Mouse (Mus musculus): ENCODE measurements at regions not wholly inside any gene's neighbourhood (a gene's known extent, or its start where the extent isn't known, plus 50 kb on each side); places are given as distances from the start of the nearest gene placed in this dataset.

DNA sequence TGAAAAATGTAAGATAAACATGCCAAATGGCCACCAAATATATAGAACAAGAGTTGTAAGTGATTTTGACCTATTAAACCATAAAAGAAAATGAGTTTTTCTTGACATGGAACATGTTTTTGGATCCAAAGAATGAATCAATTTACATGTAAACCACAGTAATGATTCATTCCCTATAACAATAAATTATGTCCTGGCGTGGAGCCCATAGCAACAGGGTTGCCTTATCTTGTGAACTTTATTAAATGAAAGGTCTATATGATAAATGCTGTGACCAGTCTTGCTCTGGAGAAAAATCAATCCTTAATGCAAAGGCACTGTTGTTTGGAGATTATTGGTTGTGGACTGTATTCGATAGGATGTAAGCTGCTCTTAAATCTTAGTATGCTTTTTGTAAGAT lies 538.0 kb upstream of the N6amt1 start:
- Histone ChIP-seq H3K9ac (ENCODE audit: low read length) (no peak overlapping the region), H3K9me3 (ENCODE audit: control insufficient read depth, low read length) (no peaks in the 10 kb centered on the region), H3K36me3 (ENCODE audit: control insufficient read depth, insufficient read depth, low read length) (no peaks in the 10 kb centered on the region)

GRCm38 (mm10) chr16:86812692-86813091 lies 541.3 kb upstream of the N6amt1 start:
- Histone ChIP-seq H3K9ac (ENCODE audit: low read length) (no peak overlapping the region), H3K4me3 (ENCODE audit: control insufficient read depth in 1 of 2, insufficient read depth in 1 of 2, low read depth in 1 of 2, low read length in 2 of 2) (no peak overlapping the region), H3K4me1 (ENCODE audit: control insufficient read depth in 2 of 2, insufficient read depth in 2 of 2, low read length in 2 of 2) (peaks cover 2 to 13% of the 10 kb centered on the region in 2 experiments; a peak in 3 of 4 replicates), H3K27me3 (ENCODE audit: control insufficient read depth, insufficient read depth, low read length) (no peaks in the 10 kb centered on the region), H3K36me3 (ENCODE audit: control insufficient read depth, insufficient read depth, low read length) (no peaks in the 10 kb centered on the region), H3K4me2 (ENCODE audit: low read length) (no peak overlapping the region), H3K27ac (replicated peaks in 1 of 2; ENCODE audit: control insufficient read depth in 1 of 2, insufficient read depth in 1 of 2, low read depth in 2 of 2, low read length in 2 of 2) (no peak overlapping the region), H3K9me3 (ENCODE audit: control insufficient read depth, low read length) (no peaks in the 10 kb centered on the region)
- ATAC-seq (ENCODE audit: insufficient number of reproducible peaks, insufficient read depth, low FRiP score, low read depth): no peak
- WGBS: 76% methylated on average over 5 of the region's 5 CpGs

More for the DNA sequence above, 538.0 kb upstream of the N6amt1 start:
- Histone ChIP-seq H3K4me1 (ENCODE audit: control insufficient read depth in 2 of 2, insufficient read depth in 2 of 2, low read length in 2 of 2) (peaks cover 2 to 17% of the 10 kb centered on the region in 2 experiments; a peak in 3 of 4 replicates), H3K27ac (replicated peaks in 1 of 2; ENCODE audit: control insufficient read depth in 1 of 2, insufficient read depth in 1 of 2, low read depth in 2 of 2, low read length in 2 of 2) (no peak overlapping the region), H3K4me2 (ENCODE audit: low read length) (no peak overlapping the region), H3K4me3 (ENCODE audit: control insufficient read depth in 1 of 2, insufficient read depth in 1 of 2, low read depth in 1 of 2, low read length in 2 of 2) (no peak overlapping the region), H3K27me3 (ENCODE audit: control insufficient read depth, insufficient read depth, low read length) (no peaks in the 10 kb centered on the region)
- no peak for ATAC-seq (ENCODE audit: insufficient number of reproducible peaks, insufficient read depth, low FRiP score, low read depth)
- 92% methylated on average over 2 of the region's 2 CpGs for WGBS

DNA sequence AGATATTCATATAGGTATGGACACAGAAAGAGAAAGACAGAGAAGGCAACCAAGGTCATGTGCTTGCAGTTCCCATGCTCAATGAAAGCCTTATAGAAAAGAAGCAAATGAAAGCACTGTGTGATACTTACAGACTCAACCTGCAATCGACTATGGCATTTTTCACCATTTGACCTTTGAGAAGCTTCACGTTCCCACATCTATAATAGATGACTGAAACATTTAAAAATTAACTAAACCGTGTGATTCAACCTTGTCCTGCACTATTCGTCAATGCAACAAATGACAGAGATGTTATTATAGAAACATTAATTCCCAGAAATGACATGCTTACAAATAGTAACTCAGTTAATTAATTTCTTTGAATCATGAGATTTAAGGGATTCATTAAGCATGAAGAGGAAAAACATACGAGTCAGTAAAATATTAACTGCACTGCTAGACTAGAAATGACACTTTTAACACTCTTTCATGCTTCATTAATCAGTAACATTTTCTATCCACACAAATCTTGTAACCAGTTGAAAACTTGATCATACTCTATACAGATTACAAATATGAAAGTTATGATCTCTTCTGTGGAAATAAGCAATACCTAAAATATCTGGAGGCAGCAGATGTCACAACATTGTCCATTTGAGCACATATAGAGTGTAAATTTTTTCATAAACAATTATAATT lies 545.2 kb upstream of the N6amt1 start:
- no peaks in the 10 kb centered on the region for H3K9me3 ChIP-seq (ENCODE audit: control insufficient read depth, low read length)
- no peaks in the 10 kb centered on the region for H3K4me1 ChIP-seq (ENCODE audit: control insufficient read depth in 2 of 2, insufficient read depth in 2 of 2, low read length in 2 of 2)
- no peak for ATAC-seq (ENCODE audit: insufficient number of reproducible peaks, insufficient read depth, low FRiP score, low read depth)
- 91% methylated on average over 5 of the region's 5 CpGs for WGBS
- H3K4me3 ChIP-seq (ENCODE audit: control insufficient read depth in 1 of 2, insufficient read depth in 1 of 2, low read depth in 1 of 2, low read length in 2 of 2): no peak overlapping the region
- no peak overlapping the region for H3K4me2 ChIP-seq (ENCODE audit: low read length)
- H3K27ac ChIP-seq (replicated peaks in 1 of 2; ENCODE audit: control insufficient read depth in 1 of 2, insufficient read depth in 1 of 2, low read depth in 2 of 2, low read length in 2 of 2): no peak overlapping the region
- H3K9ac ChIP-seq (ENCODE audit: low read length): no peak overlapping the region
- H3K36me3 ChIP-seq (ENCODE audit: control insufficient read depth, insufficient read depth, low read length): no peaks in the 10 kb centered on the region
- H3K27me3 ChIP-seq (ENCODE audit: control insufficient read depth, insufficient read depth, low read length): no peaks in the 10 kb centered on the region

DNA sequence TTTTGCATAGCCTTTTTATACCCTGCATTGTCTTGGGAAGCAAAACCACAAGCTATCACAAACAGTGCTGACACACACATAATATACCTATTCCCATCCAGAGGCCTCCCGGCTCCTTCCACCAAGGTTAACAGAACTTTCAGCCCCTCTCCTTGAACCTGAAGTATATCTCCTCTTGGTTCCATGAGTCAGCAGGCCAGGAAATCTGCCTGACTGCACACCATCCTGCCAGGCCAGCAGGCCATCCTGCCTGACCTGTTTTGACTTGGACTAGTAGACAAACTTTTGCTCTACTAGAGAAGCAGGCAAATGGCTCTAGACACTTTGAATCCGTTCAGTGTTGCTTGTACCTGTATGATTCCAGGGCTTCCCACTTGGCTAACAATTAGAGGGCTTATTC lies 547.6 kb upstream of the N6amt1 start:
- no peak for ATAC-seq (ENCODE audit: insufficient number of reproducible peaks, insufficient read depth, low FRiP score, low read depth)
- H3K36me3 ChIP-seq (ENCODE audit: control insufficient read depth, insufficient read depth, low read length): no peaks in the 10 kb centered on the region
- no peaks in the 10 kb centered on the region for H3K9me3 ChIP-seq (ENCODE audit: control insufficient read depth, low read length)
- H3K4me3 ChIP-seq (ENCODE audit: control insufficient read depth in 1 of 2, insufficient read depth in 1 of 2, low read depth in 1 of 2, low read length in 2 of 2): no peak overlapping the region
- H3K9ac ChIP-seq (ENCODE audit: low read length): no peak overlapping the region
- no peak overlapping the region for H3K27ac ChIP-seq (replicated peaks in 1 of 2; ENCODE audit: control insufficient read depth in 1 of 2, insufficient read depth in 1 of 2, low read depth in 2 of 2, low read length in 2 of 2)
- no peaks in the 10 kb centered on the region for H3K27me3 ChIP-seq (ENCODE audit: control insufficient read depth, insufficient read depth, low read length)
- H3K4me2 ChIP-seq (ENCODE audit: low read length): no peak overlapping the region
- H3K4me1 ChIP-seq (ENCODE audit: control insufficient read depth in 2 of 2, insufficient read depth in 2 of 2, low read length in 2 of 2): no peaks in the 10 kb centered on the region
- 73% methylated on average over 2 of the region's 2 CpGs for WGBS

GRCm38 (mm10) chr16:86776086-86776485 lies 577.9 kb upstream of the N6amt1 start:
- ATAC-seq (ENCODE audit: insufficient number of reproducible peaks, insufficient read depth, low FRiP score, low read depth): no peak
- H3K36me3 ChIP-seq (ENCODE audit: control insufficient read depth, insufficient read depth, low read length): no peaks in the 10 kb centered on the region
- WGBS: 59% methylated on average over 2 of the region's 2 CpGs

GRCm38 (mm10) chr16:86772586-86772985 lies 581.4 kb upstream of the N6amt1 start:
- ATAC-seq (ENCODE audit: insufficient number of reproducible peaks, insufficient read depth, low FRiP score, low read depth): no peak
- no peaks in the 10 kb centered on the region for H3K36me3 ChIP-seq (ENCODE audit: control insufficient read depth, insufficient read depth, low read length)
- WGBS: 17% methylated on average over 1 of the region's 1 CpGs
- H3K4me3 ChIP-seq (ENCODE audit: control insufficient read depth in 1 of 2, insufficient read depth in 1 of 2, low read depth in 1 of 2, low read length in 2 of 2): no peak overlapping the region
- no peaks in the 10 kb centered on the region for H3K27me3 ChIP-seq (ENCODE audit: control insufficient read depth, insufficient read depth, low read length)
- no peaks in the 10 kb centered on the region for H3K9me3 ChIP-seq (ENCODE audit: control insufficient read depth, low read length)
- H3K9ac ChIP-seq (ENCODE audit: low read length): no peak overlapping the region
- no peaks in the 10 kb centered on the region for H3K4me1 ChIP-seq (ENCODE audit: control insufficient read depth in 2 of 2, insufficient read depth in 2 of 2, low read length in 2 of 2)
- H3K27ac ChIP-seq (replicated peaks in 1 of 2; ENCODE audit: control insufficient read depth in 1 of 2, insufficient read depth in 1 of 2, low read depth in 2 of 2, low read length in 2 of 2): no peak overlapping the region
- H3K4me2 ChIP-seq (ENCODE audit: low read length): no peak overlapping the region

More at GRCm38 (mm10) chr16:86776086-86776485, 577.9 kb upstream of the N6amt1 start:
- H3K4me2 ChIP-seq (ENCODE audit: low read length): no peak overlapping the region
- H3K9me3 ChIP-seq (ENCODE audit: control insufficient read depth, low read length): no peaks in the 10 kb centered on the region
- no peak overlapping the region for H3K9ac ChIP-seq (ENCODE audit: low read length)
- no peak overlapping the region for H3K4me3 ChIP-seq (ENCODE audit: control insufficient read depth in 1 of 2, insufficient read depth in 1 of 2, low read depth in 1 of 2, low read length in 2 of 2)
- H3K27ac ChIP-seq (replicated peaks in 1 of 2; ENCODE audit: control insufficient read depth in 1 of 2, insufficient read depth in 1 of 2, low read depth in 2 of 2, low read length in 2 of 2): no peak overlapping the region
- H3K4me1 ChIP-seq (ENCODE audit: control insufficient read depth in 2 of 2, insufficient read depth in 2 of 2, low read length in 2 of 2): no peaks in the 10 kb centered on the region
- H3K27me3 ChIP-seq (ENCODE audit: control insufficient read depth, insufficient read depth, low read length): no peaks in the 10 kb centered on the region

- no peaks in the 10 kb centered on the region for H3K27me3 ChIP-seq (ENCODE audit: control insufficient read depth, insufficient read depth, low read length)
- no peak overlapping the region for H3K9ac ChIP-seq (ENCODE audit: low read length)
- H3K27ac ChIP-seq (replicated peaks in 1 of 2; ENCODE audit: control insufficient read depth in 1 of 2, insufficient read depth in 1 of 2, low read depth in 2 of 2, low read length in 2 of 2): no peak overlapping the region
- H3K4me1 ChIP-seq (ENCODE audit: control insufficient read depth in 2 of 2, insufficient read depth in 2 of 2, low read length in 2 of 2): no peaks in the 10 kb centered on the region; a peak in 1 of 4 replicates
- no peak overlapping the region for H3K4me2 ChIP-seq (ENCODE audit: low read length)
- no peaks in the 10 kb centered on the region for H3K36me3 ChIP-seq (ENCODE audit: control insufficient read depth, insufficient read depth, low read length)
- no peaks in the 10 kb centered on the region for H3K9me3 ChIP-seq (ENCODE audit: control insufficient read depth, low read length)
- ATAC-seq (ENCODE audit: insufficient number of reproducible peaks, insufficient read depth, low FRiP score, low read depth): no peak
- WGBS: 75% methylated on average over 3 of the region's 3 CpGs
- H3K4me3 ChIP-seq (ENCODE audit: control insufficient read depth in 1 of 2, insufficient read depth in 1 of 2, low read depth in 1 of 2, low read length in 2 of 2): no peak overlapping the region
Observed at GRCm38 (mm10) chr16:86768912-86769311, 585.1 kb upstream of the N6amt1 start.

GRCm38 (mm10) chr16:86768355-86768754 lies 585.6 kb upstream of the N6amt1 start:
- H3K4me1 ChIP-seq (ENCODE audit: control insufficient read depth in 2 of 2, insufficient read depth in 2 of 2, low read length in 2 of 2): no peaks in the 10 kb centered on the region; a peak in 1 of 4 replicates
- H3K27ac ChIP-seq (replicated peaks in 1 of 2; ENCODE audit: control insufficient read depth in 1 of 2, insufficient read depth in 1 of 2, low read depth in 2 of 2, low read length in 2 of 2): no peak overlapping the region
- 70% methylated on average over 3 of the region's 3 CpGs for WGBS
- H3K27me3 ChIP-seq (ENCODE audit: control insufficient read depth, insufficient read depth, low read length): no peaks in the 10 kb centered on the region
- H3K4me2 ChIP-seq (ENCODE audit: low read length): no peak overlapping the region
- no peak overlapping the region for H3K4me3 ChIP-seq (ENCODE audit: control insufficient read depth in 1 of 2, insufficient read depth in 1 of 2, low read depth in 1 of 2, low read length in 2 of 2)
- ATAC-seq (ENCODE audit: insufficient number of reproducible peaks, insufficient read depth, low FRiP score, low read depth): no peak
- no peaks in the 10 kb centered on the region for H3K9me3 ChIP-seq (ENCODE audit: control insufficient read depth, low read length)
- H3K36me3 ChIP-seq (ENCODE audit: control insufficient read depth, insufficient read depth, low read length): no peaks in the 10 kb centered on the region
- H3K9ac ChIP-seq (ENCODE audit: low read length): no peak overlapping the region
